Mouse (Mus musculus) liver, embryonic 14.5 days (tissue): ENCODE measurements around the gene Naa38. TPM values are rescaled to one million over a fixed set of nuclear protein-coding genes. Genes with fewer than 3 reads are reported as not detected.

Experiments used
- ATAC-seq: fragments of 200-750 bp; cut with Nextera tagmentation; 2 replicates; pipeline ENCODE4 v1.8.0; 2017; ENCODE audit warnings: moderate number of reproducible peaks, mild to moderate bottlenecking, moderate library complexity; ENCODE audit not compliant: insufficient read depth
- DNase-seq, 3 experiments: peaks; one replicate each; pipeline ENCODE4 v3.0.0-alpha.2; 2012 to 2013; ENCODE audit warnings: low read depth in 3 of 3, low spot score in 3 of 3
- H3K27ac ChIP-seq: fragments of 300-500 bp; sonication (generic); 2 replicates; pipeline ENCODE4 v1.5.1; 2014; ENCODE audit warnings: moderate library complexity, mild to moderate bottlenecking, control low read depth, inconsistent platforms
- H3K27me3 ChIP-seq: fragments of 300-500 bp; sonication (generic); 2 replicates; pipeline ENCODE4 v1.6.1; 2014; ENCODE audit warnings: mild to moderate bottlenecking, low read length, moderate library complexity; ENCODE audit not compliant: control insufficient read depth, insufficient read depth
- H3K36me3 ChIP-seq: fragments of 300-500 bp; sonication (generic); replicated peaks from 2 replicates; pipeline ENCODE4 v1.6.1; 2014; ENCODE audit warnings: low read depth; ENCODE audit not compliant: control insufficient read depth, insufficient read depth
- H3K4me1 ChIP-seq, 2 experiments: fragments of 200-500 bp in 1 of 2; fragments of 300-500 bp in 1 of 2; sonication (generic) in 1 of 2; replicated peaks; 2 replicates each; pipeline ENCODE4 v1.6.1; 2012 to 2014; ENCODE audit warnings: antibody characterized with exemption in 1 of 2, inconsistent platforms in 1 of 2, low read length in 1 of 2; ENCODE audit not compliant: control insufficient read depth in 2 of 2, insufficient read depth in 2 of 2
- H3K4me2 ChIP-seq: fragments of 300-500 bp; sonication (generic); 2 replicates; pipeline ENCODE4 v1.6.1; 2014; ENCODE audit warnings: low read depth, mild to moderate bottlenecking, control low read depth, moderate library complexity
- H3K4me3 ChIP-seq, 2 experiments: fragments of 200-500 bp in 1 of 2; fragments of 300-500 bp in 1 of 2; sonication (generic) in 1 of 2; 2 replicates each; pipeline ENCODE4 v1.5.1; 2012 to 2014; ENCODE audit warnings: low read depth in 2 of 2, low read length in 2 of 2, mild to moderate bottlenecking in 2 of 2, control low read depth in 1 of 2, inconsistent platforms in 1 of 2, moderate library complexity in 1 of 2; ENCODE audit not compliant: insufficient read depth in 1 of 2
- H3K9ac ChIP-seq: fragments of 300-500 bp; sonication (generic); replicated peaks from 2 replicates; pipeline ENCODE4 v1.6.1; 2014; ENCODE audit warnings: mild to moderate bottlenecking, control low read depth, moderate library complexity
- H3K9me3 ChIP-seq: fragments of 300-500 bp; sonication (generic); 2 replicates; pipeline ENCODE4 v1.6.1; 2016; ENCODE audit warnings: low read length, mixed read lengths; ENCODE audit not compliant: control insufficient read depth
- CTCF ChIP-seq: IDR thresholded peaks from 2 replicates; pipeline ENCODE4 v1.5.1; 2016; ENCODE audit warnings: antibody characterized with exemption, low read depth, control low read depth
- EP300 ChIP-seq: IDR thresholded peaks from 2 replicates; pipeline ENCODE4 v1.6.1; 2016; ENCODE audit warnings: antibody characterized with exemption, low read depth
- WGBS: fragments of 180-500 bp; shearing (Covaris S2); extraction: QIAGEN DNeasy Blood & Tissue Kit; methylation state at CpG from one replicate; pipeline ENCODE4 v1.1.7; 2014; ENCODE audit not compliant: insufficient replicate concordance; 5-methylcytosine and 5-hydroxymethylcytosine counted together
- polyA plus RNA-seq, 2 experiments: library from polyadenylated mRNA; depleted of rRNA in 1 of 2; stranded (reverse) in 1 of 2; unstranded in 1 of 2; fragments of >200 nt; fragmentation: Nextera tagmentation in 1 of 2; extraction: Ambion mirVana in 1 of 2; gene quantifications; 2 replicates each; pipeline versions ENCODE4 v1.2.1 to v1.2.3; 2012 to 2014

Gene Naa38
- polyA plus RNA-seq, 2 experiments = 70.9 to 120 TPM

GRCm38 (mm10) chr11:69397581-69398057, 2.3 kb downstream of the Naa38 start:
- Histone ChIP-seq H3K4me1 (peaks cover 6 to 15% of the 10 kb centered on the region in 2 experiments), H3K9me3 (no peaks in the 10 kb centered on the region), H3K27me3 (no peaks in the 10 kb centered on the region), H3K27ac (no peak overlapping the region), H3K9ac (0 out of 2 replicates have a peak overlapping the region, but pooled peaks have one; percentile 28), H3K36me3 (peaks cover 3% of the 10 kb centered on the region; the same call in 1 of the 2 replicates), H3K4me3 (peak overlapping the region; percentile 1 to 39), H3K4me2 (peak overlapping the region; percentile 94; the same call in 1 of the 2 replicates)
- WGBS = 36% methylated on average over 24 of the region's 24 CpGs
- DNase-seq = no peak
- TF ChIP-seq CTCF = no peak
- TF ChIP-seq EP300 = no peak
- no peak for ATAC-seq

- H3K4me1 ChIP-seq = peaks cover 6 to 15% of the 10 kb centered on the region in 2 experiments
- no peaks in the 10 kb centered on the region for H3K9me3 ChIP-seq
- peak within 1 kb of the TSS; percentile 1 to 39 for H3K4me3 ChIP-seq
- H3K27ac ChIP-seq = no peak within 1 kb of the TSS
- peaks cover 3% of the 10 kb centered on the region; the same call in 1 of the 2 replicates for H3K36me3 ChIP-seq
- H3K4me2 ChIP-seq = peak within 1 kb of the TSS; percentile 94
- no peak for DNase-seq
- H3K27me3 ChIP-seq = no peaks in the 10 kb centered on the region
- WGBS = 27% methylated on average over 16 of the region's 16 CpGs
- TF ChIP-seq EP300 (no peak), CTCF (no peak)
- H3K9ac ChIP-seq = 0 out of 2 replicates have a peak within 1 kb of the TSS, but pooled peaks have one; percentile 28
- ATAC-seq = no peak
Observed at GRCm38 (mm10) chr11:69398059-69398458, 2.8 kb downstream of the Naa38 start, which contains the start of gene Tmem88. Gene Tmem88, minus strand, starts transcription at chr11:69398234.

GRCm38 (mm10) chr11:69398486-69399200, 3.4 kb downstream of the Naa38 start:
- no peak overlapping the region for H3K4me3 ChIP-seq
- peak overlapping the region; percentile 94; the same call in 1 of the 2 replicates for H3K4me2 ChIP-seq
- DNase-seq = no peak
- 51% methylated on average over 21 of the region's 21 CpGs for WGBS
- TF ChIP-seq EP300 (no peak), CTCF (no peak)
- no peak overlapping the region for H3K9ac ChIP-seq
- peaks cover 5% of the 10 kb centered on the region for H3K36me3 ChIP-seq
- no peak for ATAC-seq
- H3K27me3 ChIP-seq = no peaks in the 10 kb centered on the region
- no peaks in the 10 kb centered on the region for H3K9me3 ChIP-seq
- no peak overlapping the region for H3K27ac ChIP-seq
- peaks cover 6 to 15% of the 10 kb centered on the region in 2 experiments for H3K4me1 ChIP-seq

GRCm38 (mm10) chr11:69399201-69400082, 4.2 kb downstream of the Naa38 start:
- Histone ChIP-seq H3K4me3 (no peak overlapping the region), H3K4me2 (no peak overlapping the region)
- DNase-seq = no peak

More at GRCm38 (mm10) chr11:69399201-69400082, 4.2 kb downstream of the Naa38 start:
- Histone ChIP-seq H3K27me3 (no peaks in the 10 kb centered on the region), H3K36me3 (peaks cover 5% of the 10 kb centered on the region), H3K27ac (no peak overlapping the region), H3K4me1 (peaks cover 6 to 12% of the 10 kb centered on the region in 2 experiments), H3K9ac (no peak overlapping the region), H3K9me3 (no peaks in the 10 kb centered on the region)
- WGBS = 76% methylated on average over 66 of the region's 66 CpGs
- TF ChIP-seq CTCF (no peak), EP300 (no peak)
- ATAC-seq = no peak
